Mouse (Mus musculus) midbrain, embryonic 13.5 days (tissue): ENCODE data around the gene Mpnd. TPM values are rescaled to one million over a fixed set of nuclear protein-coding genes. Genes with fewer than 3 reads are reported as not detected.

Experiments
- ATAC-seq: fragments of 200-750 bp; cut with Nextera tagmentation; 2 replicates; pipeline ENCODE4 v1.8.0; 2017; ENCODE audit warnings: mild to moderate bottlenecking, moderate TSS enrichment, moderate library complexity
- H3K27ac ChIP-seq: fragments of 300-500 bp; sonication (generic); 2 replicates; pipeline ENCODE4 v1.5.1; 2015; ENCODE audit warnings: inconsistent platforms, mild to moderate bottlenecking, moderate library complexity
- H3K27me3 ChIP-seq: fragments of 300-500 bp; sonication (generic); 2 replicates; pipeline ENCODE4 v1.6.1; 2015; ENCODE audit warnings: mild to moderate bottlenecking, inconsistent platforms
- H3K36me3 ChIP-seq: fragments of 300-500 bp; sonication (generic); 2 replicates; pipeline ENCODE4 v1.6.1; 2015; ENCODE audit warnings: mild to moderate bottlenecking, inconsistent platforms
- H3K4me1 ChIP-seq: fragments of 300-500 bp; sonication (generic); replicated peaks from 2 replicates; pipeline ENCODE4 v1.6.1; 2015; ENCODE audit warnings: inconsistent platforms
- H3K4me2 ChIP-seq: fragments of 300-500 bp; sonication (generic); replicated peaks from 2 replicates; pipeline ENCODE4 v1.6.1; 2015; ENCODE audit warnings: moderate library complexity, mild to moderate bottlenecking, inconsistent platforms
- H3K4me3 ChIP-seq: fragments of 300-500 bp; sonication (generic); replicated peaks from 2 replicates; pipeline ENCODE4 v1.5.1; 2015; ENCODE audit warnings: mild to moderate bottlenecking, inconsistent platforms
- H3K9ac ChIP-seq: fragments of 300-500 bp; sonication (generic); replicated peaks from 2 replicates; pipeline ENCODE4 v1.6.1; 2015; ENCODE audit warnings: mild to moderate bottlenecking, inconsistent platforms
- H3K9me3 ChIP-seq: fragments of 300-500 bp; sonication (generic); 2 replicates; pipeline ENCODE4 v1.6.1; 2016; ENCODE audit warnings: mild to moderate bottlenecking, inconsistent platforms
- WGBS: fragments of 180-500 bp; shearing (Covaris S2); methylation state at CpG from one replicate; pipeline ENCODE4 v1.1.7; 2015; 5-methylcytosine and 5-hydroxymethylcytosine counted together
- polyA plus RNA-seq: library from polyadenylated mRNA; unstranded; fragments of >200 nt; fragmentation: Nextera tagmentation; extraction: Ambion mirVana; gene quantifications from 2 replicates; pipeline ENCODE4 v1.2.1, GENCODE M21; 2015

The Mpnd gene
- polyA plus RNA-seq, 1 experiment from 2014 or later = 182 TPM

- peaks cover 61% of the 10 kb centered on the region for H3K36me3 ChIP-seq
- no peak overlapping the region for H3K4me2 ChIP-seq
- no peaks in the 10 kb centered on the region for H3K27me3 ChIP-seq
- H3K9ac ChIP-seq = no peak overlapping the region
- no peak overlapping the region for H3K4me3 ChIP-seq
- 94% methylated on average over 10 of the region's 10 CpGs for WGBS
- no peak overlapping the region for H3K27ac ChIP-seq
- H3K9me3 ChIP-seq = no peaks in the 10 kb centered on the region
- no peak for ATAC-seq
- H3K4me1 ChIP-seq = peaks cover 30% of the 10 kb centered on the region
Observed at GRCm38 (mm10) chr17:55964496-55964895, 41.0 kb upstream of the Mpnd start.

GRCm38 (mm10) chr17:55964996-55965395 lies 40.5 kb upstream of the Mpnd start:
- H3K4me3 ChIP-seq = no peak overlapping the region
- H3K36me3 ChIP-seq = peaks cover 61% of the 10 kb centered on the region
- no peak for ATAC-seq
- H3K9ac ChIP-seq = no peak overlapping the region
- 85% methylated on average over 9 of the region's 9 CpGs for WGBS
- H3K27me3 ChIP-seq = no peaks in the 10 kb centered on the region
- H3K9me3 ChIP-seq = no peaks in the 10 kb centered on the region
- no peak overlapping the region for H3K4me2 ChIP-seq
- no peak overlapping the region for H3K27ac ChIP-seq
- H3K4me1 ChIP-seq = peaks cover 30% of the 10 kb centered on the region

- Histone ChIP-seq H3K27ac (peak overlapping the region; percentile 95; the same call in 1 of the 2 replicates), H3K4me1 (peaks cover 45% of the 10 kb centered on the region), H3K27me3 (no peaks in the 10 kb centered on the region), H3K4me3 (no peak overlapping the region), H3K4me2 (no peak overlapping the region), H3K9me3 (no peaks in the 10 kb centered on the region), H3K9ac (no peak overlapping the region), H3K36me3 (peaks cover 51% of the 10 kb centered on the region)
- WGBS = 95% methylated on average over 4 of the region's 4 CpGs
- ATAC-seq = no peak
Observed at GRCm38 (mm10) chr17:55967186-55967585, 38.3 kb upstream of the Mpnd start.

GRCm38 (mm10) chr17:55968210-55968609 lies 37.3 kb upstream of the Mpnd start:
- peak overlapping the region; percentile 49; the same call in 1 of the 2 replicates for H3K9ac ChIP-seq
- peaks cover 55% of the 10 kb centered on the region for H3K4me1 ChIP-seq
- H3K27me3 ChIP-seq = no peaks in the 10 kb centered on the region
- no peak for ATAC-seq
- H3K4me3 ChIP-seq = no peak overlapping the region
- peak overlapping the region; percentile 95 for H3K27ac ChIP-seq
- no peaks in the 10 kb centered on the region for H3K9me3 ChIP-seq
- 64% methylated on average over 7 of the region's 7 CpGs for WGBS
- H3K36me3 ChIP-seq = peaks cover 49% of the 10 kb centered on the region
- no peak overlapping the region for H3K4me2 ChIP-seq

- H3K4me3 ChIP-seq = peak overlapping the region; percentile 66; the same call in 1 of the 2 replicates
- peak overlapping the region; percentile 84 for H3K4me2 ChIP-seq
- no peaks in the 10 kb centered on the region for H3K27me3 ChIP-seq
- H3K4me1 ChIP-seq = peaks cover 55% of the 10 kb centered on the region
- no peaks in the 10 kb centered on the region for H3K9me3 ChIP-seq
- ATAC-seq = peak; percentile 78
- H3K27ac ChIP-seq = peak overlapping the region; percentile 95
- WGBS = 20% methylated on average over 14 of the region's 14 CpGs
- H3K9ac ChIP-seq = peak overlapping the region; percentile 88; the same call in 1 of the 2 replicates
- peaks cover 50% of the 10 kb centered on the region for H3K36me3 ChIP-seq
Observed at GRCm38 (mm10) chr17:55969560-55969959, 36.0 kb upstream of the Mpnd start.

- peak within 1 kb of the TSS; percentile 95 for H3K27ac ChIP-seq
- ATAC-seq = peak; percentile 62
- H3K4me1 ChIP-seq = peaks cover 55% of the 10 kb centered on the region
- peaks cover 44% of the 10 kb centered on the region for H3K36me3 ChIP-seq
- WGBS = 6% methylated on average over 55 of the region's 55 CpGs
- H3K9me3 ChIP-seq = no peaks in the 10 kb centered on the region
- peak within 1 kb of the TSS; percentile 88 for H3K9ac ChIP-seq
- peak within 1 kb of the TSS; percentile 66 for H3K4me3 ChIP-seq
- H3K27me3 ChIP-seq = no peaks in the 10 kb centered on the region
- peak within 1 kb of the TSS; percentile 84 for H3K4me2 ChIP-seq
Observed at GRCm38 (mm10) chr17:55969966-55970891, 35.3 kb upstream of the Mpnd start, which contains the start of gene Shd. Shd (plus strand) TSS chr17:55970467.

GRCm38 (mm10) chr17:55971453-55971852 lies 34.1 kb upstream of the Mpnd start:
- WGBS = 17% methylated on average over 22 of the region's 22 CpGs
- Histone ChIP-seq H3K4me3 (peak overlapping the region; percentile 66), H3K4me2 (peak overlapping the region; percentile 84), H3K9me3 (no peaks in the 10 kb centered on the region), H3K4me1 (peaks cover 61% of the 10 kb centered on the region), H3K9ac (peak overlapping the region; percentile 88), H3K27me3 (no peaks in the 10 kb centered on the region), H3K27ac (peak overlapping the region; percentile 95), H3K36me3 (peaks cover 37% of the 10 kb centered on the region)
- ATAC-seq = no peak

GRCm38 (mm10) chr17:55976255-55976862 lies 29.2 kb upstream of the Mpnd start:
- no peaks in the 10 kb centered on the region for H3K27me3 ChIP-seq

GRCm38 (mm10) chr17:55977301-55977700 lies 28.2 kb upstream of the Mpnd start:
- Histone ChIP-seq H3K9ac (peak overlapping the region; percentile 46), H3K27ac (peak overlapping the region; percentile 74), H3K36me3 (peaks cover 22% of the 10 kb centered on the region), H3K9me3 (no peaks in the 10 kb centered on the region), H3K4me1 (peaks cover 21% of the 10 kb centered on the region), H3K4me2 (no peak overlapping the region), H3K4me3 (no peak overlapping the region), H3K27me3 (no peaks in the 10 kb centered on the region)
- no peak for ATAC-seq
- WGBS = 72% methylated on average over 3 of the region's 3 CpGs

More at GRCm38 (mm10) chr17:55976255-55976862, 29.2 kb upstream of the Mpnd start:
- Histone ChIP-seq H3K4me3 (no peak overlapping the region), H3K9ac (peak overlapping the region; percentile 46), H3K4me2 (0 out of 2 replicates have a peak overlapping the region, but pooled peaks have one; percentile 13), H3K4me1 (peaks cover 31% of the 10 kb centered on the region), H3K36me3 (peaks cover 22% of the 10 kb centered on the region), H3K9me3 (no peaks in the 10 kb centered on the region), H3K27ac (peak overlapping the region; percentile 74)
- 16% methylated on average over 13 of the region's 13 CpGs for WGBS
- peak; percentile 83 for ATAC-seq

- Histone ChIP-seq H3K9me3 (no peaks in the 10 kb centered on the region), H3K4me3 (peak within 1 kb of the TSS; percentile 72), H3K27me3 (no peaks in the 10 kb centered on the region), H3K4me2 (peak within 1 kb of the TSS; percentile 88), H3K36me3 (peaks cover 20% of the 10 kb centered on the region), H3K4me1 (peaks cover 19% of the 10 kb centered on the region), H3K9ac (peak within 1 kb of the TSS; percentile 85), H3K27ac (peak within 1 kb of the TSS; percentile 64; the same call in 1 of the 2 replicates)
- ATAC-seq = peak; percentile 88
- 8% methylated on average over 35 of the region's 35 CpGs for WGBS
Observed at GRCm38 (mm10) chr17:55986030-55986961, 19.2 kb upstream of the Mpnd start, which contains the start of gene Fsd1. Fsd1 (plus strand) TSS chr17:55986509.

GRCm38 (mm10) chr17:55990278-55990898 lies 15.1 kb upstream of the Mpnd start:
- H3K36me3 ChIP-seq = peaks cover 57% of the 10 kb centered on the region
- H3K4me1 ChIP-seq = peaks cover 19% of the 10 kb centered on the region
- H3K9ac ChIP-seq = no peak overlapping the region
- H3K4me2 ChIP-seq = no peak overlapping the region
- H3K27ac ChIP-seq = no peak overlapping the region
- no peak for ATAC-seq
- 90% methylated on average over 8 of the region's 8 CpGs for WGBS
- H3K27me3 ChIP-seq = no peaks in the 10 kb centered on the region
- H3K4me3 ChIP-seq = no peak overlapping the region
- H3K9me3 ChIP-seq = no peaks in the 10 kb centered on the region
